Mouse (Mus musculus) v-Abl transformed pro-B cells (cell line): ENCODE results near the gene Prr14l.
"Not testable (repeated sequence)": the region's sequence is repeated elsewhere in the genome, so short reads cannot be mapped to it uniquely, and the experiment has no call there.

Experiments
- in situ Hi-C, 2 experiments: fragments of 400-800 bp; cut with MboI; formaldehyde crosslinking; loops; one replicate each; pipeline ENCODE4 v1.15.1; 2025; ENCODE audit not compliant: unreplicated experiment in 2 of 2

Prr14l gene

GRCm38 (mm10) chr5:32853731-32854507 lies at the start of gene Prr14l:
Gene Prr14l, minus strand, starts transcription at chr5:32854256.
- in situ Hi-C loops = loop anchor here (25.0 kb wide), 1 partner anchor 1967 kb away; the partner anchor contains the start of gene Agbl5 (in 2 of the 2)

- in situ Hi-C loops = no loop called here
Measured at GRCm38 (mm10) chr5:32886739-32887138, 32.7 kb upstream of the Prr14l start.

DNA sequence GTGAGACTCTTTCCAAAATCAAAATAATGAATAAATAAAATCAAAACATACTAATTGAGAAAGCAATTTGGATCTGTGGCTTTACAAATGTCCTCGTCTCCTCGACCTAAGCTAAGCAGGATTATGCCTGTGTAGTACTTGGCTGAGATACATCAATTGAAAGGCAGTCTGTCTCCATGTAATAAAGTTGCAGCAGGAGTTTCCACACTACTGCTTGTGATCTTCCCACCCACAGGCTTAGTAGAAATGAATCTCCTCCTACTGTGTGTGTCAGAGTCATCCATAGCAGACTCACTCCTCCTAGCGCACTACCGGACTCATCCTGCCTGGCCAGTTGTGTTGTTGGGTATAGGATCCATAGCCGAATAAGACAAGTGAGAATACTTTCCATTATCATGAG lies 18.3 kb upstream of the Prr14l start:
- in situ Hi-C loops = loop anchor here (25.0 kb wide), 1 partner anchor 1985 kb away; the partner anchor contains the start of gene Agbl5 (in 2 of the 2)

- in situ Hi-C loops = loop anchor here (25.0 kb wide), 1 partner anchor 1982 kb away; the partner anchor contains the start of gene Agbl5 (in 2 of the 2)
Measured at GRCm38 (mm10) chr5:32869389-32870024, 15.5 kb upstream of the Prr14l start.

- in situ Hi-C loops = loop anchor here (25.0 kb wide), 1 partner anchor 1976 kb away; the partner anchor contains the start of gene Agbl5 (in 2 of the 2)
Measured at GRCm38 (mm10) chr5:32863253-32864228, 9.5 kb upstream of the Prr14l start, which contains the start of gene Depdc5. Gene Depdc5, plus strand, starts transcription at chr5:32863701.

DNA sequence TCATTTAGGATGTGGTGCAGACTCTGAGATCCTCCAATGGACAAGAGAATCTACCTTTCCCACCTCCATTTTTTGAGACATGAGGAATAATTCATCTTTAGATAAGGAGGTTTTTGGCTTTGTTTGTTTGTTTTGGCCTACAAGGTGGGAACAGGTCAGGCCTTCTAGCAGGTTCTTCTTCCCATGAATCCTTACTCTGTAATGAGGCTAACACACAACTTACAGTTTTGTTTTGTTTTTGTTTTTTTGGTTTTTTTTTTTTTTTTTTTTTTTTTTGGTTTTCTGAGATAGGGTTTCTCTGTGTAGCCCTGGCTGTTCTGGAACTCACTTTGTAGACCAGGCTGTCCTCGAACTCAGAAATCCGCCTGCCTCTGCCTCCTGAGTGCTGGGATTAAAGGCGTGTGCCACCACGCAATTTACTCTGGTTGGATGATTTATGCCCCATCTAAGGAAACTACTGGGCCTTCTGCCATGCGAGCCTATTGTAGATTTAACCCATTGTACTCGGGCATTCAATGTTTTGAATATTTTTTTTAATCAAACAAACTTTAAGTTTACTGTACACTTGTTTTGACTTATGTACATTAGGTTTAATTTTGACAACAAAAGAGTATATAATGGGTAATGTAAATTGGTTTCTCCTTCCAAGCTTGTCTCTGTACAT lies 8.5 kb upstream of the Prr14l start:
- in situ Hi-C loops = loop anchor here (25.0 kb wide), 1 partner anchor 1975 kb away; the partner anchor contains the start of gene Agbl5 (in 2 of the 2)

GRCm38 (mm10) chr5:32861082-32861481 lies 7.0 kb upstream of the Prr14l start:
- in situ Hi-C loops = loop anchor here (25.0 kb wide), 1 partner anchor 1974 kb away; the partner anchor contains the start of gene Agbl5 (in 2 of the 2)

DNA sequence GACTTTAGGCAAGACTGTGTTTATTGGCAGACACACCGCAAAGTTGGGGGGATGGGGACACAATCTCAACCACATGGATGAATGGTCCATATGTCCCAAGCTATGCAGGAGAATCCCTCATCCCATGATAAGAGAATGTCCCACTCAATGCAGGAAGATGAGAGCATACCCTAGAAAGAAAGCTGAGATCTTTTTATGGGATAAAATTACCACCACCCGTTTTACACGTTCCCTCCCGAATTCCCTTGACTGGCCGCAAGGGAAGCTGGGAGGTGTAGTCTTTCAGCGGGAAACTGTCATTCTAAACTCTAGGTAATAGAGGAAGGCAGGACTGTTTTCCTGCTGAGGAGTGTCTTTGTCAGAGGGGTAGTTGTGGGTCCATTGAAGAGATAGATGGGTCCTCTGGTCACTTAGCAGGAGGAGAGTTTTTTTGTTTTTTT lies 3.7 kb upstream of the Prr14l start:
- in situ Hi-C loops = loop anchor here (25.0 kb wide), 1 partner anchor 1970 kb away; the partner anchor contains the start of gene Agbl5 (in 2 of the 2)

DNA sequence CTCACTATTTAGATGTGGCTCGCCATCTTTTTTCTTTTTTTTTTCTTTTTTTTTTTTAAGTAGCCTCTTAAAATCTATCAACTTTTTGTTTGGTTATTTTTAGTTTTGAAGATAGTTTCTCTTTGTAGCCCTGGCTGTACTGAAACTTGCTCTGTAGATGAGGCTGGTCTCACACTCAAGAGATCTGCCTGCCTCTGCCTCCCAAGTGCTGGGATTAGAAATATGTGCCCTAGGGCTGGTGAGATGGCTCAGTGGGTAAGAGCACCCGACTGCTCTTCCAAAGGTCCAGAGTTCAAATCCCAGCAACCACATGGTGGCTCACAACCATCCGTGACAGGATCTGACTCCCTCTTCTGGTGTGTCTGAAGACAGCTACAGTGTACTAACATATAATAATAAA lies 1.2 kb upstream of the Prr14l start:
- in situ Hi-C loops = loop anchor here (25.0 kb wide), 1 partner anchor 1968 kb away; the partner anchor contains the start of gene Agbl5 (in 2 of the 2)

GRCm38 (mm10) chr5:32854818-32855217 lies 762 bp upstream of the Prr14l start:
- in situ Hi-C loops = loop anchor here (25.0 kb wide), 1 partner anchor 1968 kb away; the partner anchor contains the start of gene Agbl5 (in 2 of the 2)

GRCm38 (mm10) chr5:32852026-32852425 lies 2.0 kb downstream of the Prr14l start:
- in situ Hi-C loops = loop anchor here (25.0 kb wide), 1 partner anchor 1965 kb away; the partner anchor contains the start of gene Agbl5 (in 2 of the 2)

- in situ Hi-C loops = not testable (repeated sequence)
Measured at GRCm38 (mm10) chr5:32849580-32849979, 4.5 kb downstream of the Prr14l start.

DNA sequence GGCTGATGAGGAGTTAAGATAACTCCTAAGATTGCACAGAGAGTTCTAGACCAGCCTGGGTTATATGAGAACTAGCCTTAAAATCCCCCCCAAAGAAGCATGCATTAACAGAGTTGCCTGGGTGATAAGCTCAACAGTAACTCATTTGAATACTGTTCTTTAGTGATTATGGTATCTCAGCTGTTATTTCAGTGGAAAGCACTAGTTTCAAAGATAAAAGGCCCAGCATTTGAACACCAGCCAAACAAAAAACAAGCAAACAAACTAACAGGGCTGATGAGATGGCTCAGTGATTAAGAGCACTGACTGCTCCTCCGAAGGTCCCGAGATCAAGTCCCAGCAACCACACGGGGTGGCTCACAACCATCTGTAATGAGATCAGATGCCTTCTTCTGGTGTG lies 4.9 kb downstream of the Prr14l start:
- in situ Hi-C loops = no loop called here

DNA sequence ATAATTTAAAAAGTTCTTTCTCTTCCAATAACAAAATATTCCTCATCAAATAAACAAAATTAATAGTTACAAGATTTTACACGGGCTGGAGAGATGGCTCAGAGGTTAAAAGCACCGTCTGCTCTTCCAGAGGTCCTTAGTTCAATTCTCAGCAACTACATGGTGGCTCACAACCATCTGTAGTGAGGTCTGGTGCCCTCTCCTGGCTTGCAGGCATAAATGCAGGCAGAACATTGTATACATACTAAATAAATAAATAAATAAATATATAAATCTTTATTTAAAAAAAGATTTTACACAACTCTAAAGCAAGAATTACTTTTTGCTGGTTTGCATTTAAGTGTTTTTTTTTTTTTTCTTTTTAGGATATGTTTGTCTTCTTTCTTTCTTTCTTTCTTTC lies 14.0 kb downstream of the Prr14l start:
- in situ Hi-C loops = no loop called here

DNA sequence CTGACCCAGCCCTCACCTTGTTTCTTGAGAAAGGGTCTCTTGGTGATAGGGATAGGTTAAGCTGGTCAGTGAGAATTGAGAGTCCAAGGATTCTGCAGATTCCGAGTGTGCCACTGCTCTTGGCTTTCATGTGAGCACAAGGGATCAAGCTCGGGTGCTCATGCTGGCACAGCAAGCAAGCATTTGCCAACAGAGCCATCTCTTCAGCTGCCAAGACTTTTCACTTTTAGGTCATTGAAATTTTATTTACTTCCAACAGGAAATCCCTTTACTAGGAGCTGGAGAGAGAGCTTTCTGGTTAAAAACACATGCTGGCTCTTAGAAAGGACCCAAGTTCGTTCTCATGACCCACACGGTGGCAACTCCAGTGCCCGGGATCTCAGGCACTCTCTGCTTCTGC lies 17.1 kb downstream of the Prr14l start:
- in situ Hi-C loops = no loop called here

- in situ Hi-C loops = no loop called here
Measured at GRCm38 (mm10) chr5:32834497-32834896, 19.6 kb downstream of the Prr14l start.

DNA sequence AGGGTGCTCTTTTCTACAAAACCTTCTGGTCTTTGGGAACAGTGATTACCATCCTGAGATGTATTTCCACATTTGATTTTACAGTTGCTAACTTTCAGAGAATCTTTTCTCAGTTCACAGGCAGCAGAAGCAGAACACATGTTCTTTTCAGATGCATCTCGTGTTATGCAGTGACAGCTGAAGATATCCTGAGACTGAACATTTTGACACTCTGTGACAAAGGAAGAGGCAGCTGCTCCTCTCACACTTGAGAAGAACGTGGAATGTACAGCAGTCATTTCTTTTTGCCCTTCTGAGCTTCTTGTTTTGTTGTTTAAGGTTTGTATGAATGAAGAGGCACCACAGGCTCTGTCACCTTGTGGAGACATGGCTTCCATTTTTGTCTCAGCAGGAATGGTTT lies 24.0 kb downstream of the Prr14l start:
- in situ Hi-C loops = no loop called here

GRCm38 (mm10) chr5:32828766-32829165 lies 25.3 kb downstream of the Prr14l start:
- in situ Hi-C loops = not testable (repeated sequence)

GRCm38 (mm10) chr5:32827009-32827408 lies 27.0 kb downstream of the Prr14l start, which contains the start of gene Gm20671:
Gene Gm20671, minus strand, starts transcription at chr5:32827109.
- in situ Hi-C loops = no loop called here
